Mouse (Mus musculus) midbrain, embryonic 13.5 days (tissue): ENCODE measurements around the gene Ccdc170. TPM values are rescaled to one million over a fixed set of nuclear protein-coding genes. Genes with fewer than 3 reads are reported as not detected.

ENCODE experiments used
- ATAC-seq: fragments of 200-750 bp; cut with Nextera tagmentation; 2 replicates; pipeline ENCODE4 v1.8.0; 2017; ENCODE audit warnings: mild to moderate bottlenecking, moderate TSS enrichment, moderate library complexity
- H3K27ac ChIP-seq: fragments of 300-500 bp; sonication (generic); 2 replicates; pipeline ENCODE4 v1.5.1; 2015; ENCODE audit warnings: inconsistent platforms, mild to moderate bottlenecking, moderate library complexity
- H3K27me3 ChIP-seq: fragments of 300-500 bp; sonication (generic); 2 replicates; pipeline ENCODE4 v1.6.1; 2015; ENCODE audit warnings: mild to moderate bottlenecking, inconsistent platforms
- H3K36me3 ChIP-seq: fragments of 300-500 bp; sonication (generic); 2 replicates; pipeline ENCODE4 v1.6.1; 2015; ENCODE audit warnings: mild to moderate bottlenecking, inconsistent platforms
- H3K4me1 ChIP-seq: fragments of 300-500 bp; sonication (generic); replicated peaks from 2 replicates; pipeline ENCODE4 v1.6.1; 2015; ENCODE audit warnings: inconsistent platforms
- H3K4me2 ChIP-seq: fragments of 300-500 bp; sonication (generic); replicated peaks from 2 replicates; pipeline ENCODE4 v1.6.1; 2015; ENCODE audit warnings: moderate library complexity, mild to moderate bottlenecking, inconsistent platforms
- H3K4me3 ChIP-seq: fragments of 300-500 bp; sonication (generic); replicated peaks from 2 replicates; pipeline ENCODE4 v1.5.1; 2015; ENCODE audit warnings: mild to moderate bottlenecking, inconsistent platforms
- H3K9ac ChIP-seq: fragments of 300-500 bp; sonication (generic); replicated peaks from 2 replicates; pipeline ENCODE4 v1.6.1; 2015; ENCODE audit warnings: mild to moderate bottlenecking, inconsistent platforms
- H3K9me3 ChIP-seq: fragments of 300-500 bp; sonication (generic); 2 replicates; pipeline ENCODE4 v1.6.1; 2016; ENCODE audit warnings: mild to moderate bottlenecking, inconsistent platforms
- WGBS: fragments of 180-500 bp; shearing (Covaris S2); methylation state at CpG from one replicate; pipeline ENCODE4 v1.1.7; 2015; 5-methylcytosine and 5-hydroxymethylcytosine counted together
- polyA plus RNA-seq: library from polyadenylated mRNA; unstranded; fragments of >200 nt; fragmentation: Nextera tagmentation; extraction: Ambion mirVana; gene quantifications from 2 replicates; pipeline ENCODE4 v1.2.1, GENCODE M21; 2015

Gene Ccdc170
- polyA plus RNA-seq, 1 experiment from 2014 or later = 0.27 TPM

DNA sequence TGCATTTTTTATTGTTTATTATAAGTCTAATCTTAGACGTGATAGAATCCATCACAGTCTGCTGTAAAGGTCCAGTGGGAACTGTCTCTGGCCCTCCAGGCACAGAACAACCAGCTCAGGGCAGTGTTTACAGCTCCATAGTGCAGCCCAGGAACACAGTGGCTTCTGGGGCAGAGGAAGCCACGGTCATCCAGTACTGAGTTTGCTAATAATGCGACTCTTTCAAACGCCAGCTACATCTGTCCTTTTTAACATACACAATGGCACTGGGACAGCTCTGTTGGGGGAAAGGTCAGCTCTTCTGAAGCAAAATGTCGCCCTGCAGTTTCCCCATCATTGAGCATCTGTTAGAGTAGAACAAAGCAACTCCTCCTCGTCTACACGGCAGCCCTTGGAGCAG is 45.7 kb downstream of the Ccdc170 start:
- 14% methylated on average over 7 of the region's 7 CpGs for WGBS
- Histone ChIP-seq H3K4me2 (no peak overlapping the region), H3K4me3 (no peak overlapping the region), H3K27me3 (no peaks in the 10 kb centered on the region), H3K36me3 (no peaks in the 10 kb centered on the region), H3K9ac (no peak overlapping the region), H3K9me3 (no peaks in the 10 kb centered on the region), H3K4me1 (no peaks in the 10 kb centered on the region; the same call in 1 of the 2 replicates), H3K27ac (no peak overlapping the region)
- ATAC-seq = no peak

DNA sequence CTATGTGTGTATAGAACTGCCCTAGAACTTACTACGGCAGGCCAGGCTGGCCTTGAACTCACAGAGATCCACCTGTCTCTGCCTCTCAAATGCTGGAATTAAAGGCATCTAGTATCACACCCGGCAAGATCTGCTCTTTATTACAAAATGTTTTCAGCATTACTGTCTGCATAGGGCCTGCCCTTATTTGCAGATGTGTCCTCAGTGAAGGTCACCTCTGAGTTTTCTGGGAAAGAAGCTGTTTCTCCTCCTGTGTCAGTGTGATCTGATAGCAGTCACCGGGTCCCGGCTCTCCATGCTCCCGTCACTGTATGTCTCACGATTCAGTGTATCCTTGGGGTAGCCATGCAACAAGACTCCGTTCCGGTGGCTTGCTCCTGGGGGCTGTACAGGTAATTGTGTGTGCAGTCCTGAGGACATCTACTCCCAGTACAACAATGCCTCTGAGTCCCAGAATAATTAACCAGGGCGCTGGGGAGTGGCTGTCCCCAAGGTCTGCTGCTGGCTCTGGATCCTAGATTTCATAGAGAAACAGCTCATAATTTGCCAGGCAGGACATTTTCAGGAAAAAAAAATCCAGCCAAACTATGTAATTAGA is 48.4 kb downstream of the Ccdc170 start:
- H3K36me3 ChIP-seq = no peaks in the 10 kb centered on the region
- H3K4me2 ChIP-seq = no peak overlapping the region
- H3K9ac ChIP-seq = no peak overlapping the region
- H3K4me3 ChIP-seq = no peak overlapping the region
- no peak overlapping the region for H3K27ac ChIP-seq
- H3K9me3 ChIP-seq = no peaks in the 10 kb centered on the region
- no peaks in the 10 kb centered on the region; the same call in 1 of the 2 replicates for H3K4me1 ChIP-seq
- ATAC-seq = 0 out of 2 replicates have a peak, but pooled peaks have one; percentile 30
- WGBS = 84% methylated on average over 9 of the region's 9 CpGs
- H3K27me3 ChIP-seq = no peaks in the 10 kb centered on the region

DNA sequence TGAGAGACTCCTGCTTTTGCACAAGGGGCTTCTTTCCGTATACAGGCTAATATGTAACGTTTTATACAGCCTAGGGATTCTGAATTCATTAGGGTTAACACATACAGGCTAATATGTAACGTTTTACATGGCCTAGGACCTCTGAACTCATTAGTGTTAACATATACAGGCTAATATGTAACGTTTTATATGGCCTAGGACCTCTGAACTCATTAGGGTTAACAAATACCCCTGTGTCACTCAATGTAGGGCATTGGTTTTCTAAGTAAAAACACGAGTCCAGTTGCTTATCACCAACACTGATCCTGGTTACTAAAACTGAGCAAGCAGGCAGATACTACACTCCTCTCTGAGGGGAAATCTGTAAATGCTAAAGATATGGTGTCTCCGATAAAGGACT is 49.6 kb downstream of the Ccdc170 start:
- no peaks in the 10 kb centered on the region; the same call in 1 of the 2 replicates for H3K4me1 ChIP-seq
- H3K9ac ChIP-seq = no peak overlapping the region
- no peak overlapping the region for H3K4me3 ChIP-seq
- WGBS = 79% methylated on average over 6 of the region's 6 CpGs
- H3K27me3 ChIP-seq = no peaks in the 10 kb centered on the region
- H3K27ac ChIP-seq = no peak overlapping the region
- H3K36me3 ChIP-seq = no peaks in the 10 kb centered on the region
- no peak for ATAC-seq
- H3K4me2 ChIP-seq = no peak overlapping the region
- no peaks in the 10 kb centered on the region for H3K9me3 ChIP-seq

DNA sequence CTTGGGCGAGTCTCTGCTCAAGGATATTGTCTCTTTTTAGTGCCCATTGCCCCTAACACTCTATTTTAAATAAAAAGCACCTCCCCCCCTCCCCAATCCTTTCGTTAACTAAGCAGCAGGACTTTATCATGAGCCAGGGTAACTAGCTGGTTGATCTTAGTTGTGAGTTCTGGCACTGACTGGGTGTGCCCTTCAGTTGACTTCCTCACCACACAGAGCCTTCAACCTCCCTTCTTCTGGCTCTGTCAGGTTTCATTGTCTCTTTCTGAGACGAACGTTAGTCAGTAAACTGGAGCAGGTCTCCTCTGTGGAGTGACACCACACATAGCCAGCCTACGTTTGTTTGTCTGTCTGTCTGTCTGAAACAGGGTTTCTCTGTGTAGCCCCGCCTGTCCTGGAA is 50.4 kb downstream of the Ccdc170 start:
- Histone ChIP-seq H3K9ac (no peak overlapping the region), H3K27ac (no peak overlapping the region), H3K4me3 (no peak overlapping the region), H3K27me3 (no peaks in the 10 kb centered on the region), H3K4me1 (no peaks in the 10 kb centered on the region; the same call in 1 of the 2 replicates), H3K4me2 (no peak overlapping the region), H3K36me3 (no peaks in the 10 kb centered on the region), H3K9me3 (no peaks in the 10 kb centered on the region)
- ATAC-seq = no peak
- WGBS = 78% methylated on average over 6 of the region's 6 CpGs

DNA sequence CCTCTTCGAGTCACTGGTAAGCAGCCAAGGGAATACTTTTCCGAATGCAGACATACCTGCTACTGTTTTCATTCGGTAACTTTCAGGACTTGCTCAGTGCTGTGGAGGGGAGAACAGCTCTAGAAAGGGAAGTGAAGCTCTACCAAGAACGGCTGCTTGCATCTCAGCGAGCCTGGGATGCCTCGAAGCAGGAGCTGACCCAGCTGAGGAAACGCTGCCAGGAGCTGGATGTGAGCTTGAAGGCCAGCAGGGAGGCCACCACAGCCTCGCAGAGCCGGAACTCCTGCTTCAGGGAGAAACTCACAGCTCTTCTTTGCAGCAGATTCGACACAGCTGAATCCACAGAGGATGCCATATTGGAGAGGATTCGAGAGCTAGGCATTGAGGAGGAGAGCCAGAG is 51.6 kb downstream of the Ccdc170 start:
- Histone ChIP-seq H3K36me3 (no peaks in the 10 kb centered on the region), H3K27ac (no peak overlapping the region), H3K4me1 (no peaks in the 10 kb centered on the region), H3K9me3 (no peaks in the 10 kb centered on the region), H3K27me3 (no peaks in the 10 kb centered on the region), H3K4me2 (no peak overlapping the region), H3K4me3 (no peak overlapping the region), H3K9ac (no peak overlapping the region)
- 87% methylated on average over 11 of the region's 11 CpGs for WGBS
- ATAC-seq = no peak

DNA sequence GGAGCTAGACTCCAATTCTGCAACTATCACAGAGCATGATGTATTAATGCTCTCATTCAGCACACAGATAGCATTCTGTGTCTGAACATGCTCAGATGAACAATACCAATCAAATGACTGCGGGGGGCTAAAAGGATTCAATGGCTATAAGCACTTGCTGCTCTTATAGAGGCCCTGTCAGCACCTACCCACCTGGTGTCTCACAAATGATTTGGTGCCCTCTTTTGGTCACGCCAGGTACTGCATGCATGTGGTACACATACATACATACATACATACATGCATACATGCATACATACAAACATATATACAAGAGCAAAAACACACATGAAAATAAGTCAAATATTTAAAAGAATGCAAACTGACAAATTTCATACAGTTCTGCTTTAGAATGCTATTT is 63.2 kb downstream of the Ccdc170 start:
- ATAC-seq = no peak
- H3K27me3 ChIP-seq = no peaks in the 10 kb centered on the region
- no peak overlapping the region for H3K9ac ChIP-seq
- no peak overlapping the region for H3K4me3 ChIP-seq
- no peak overlapping the region for H3K4me2 ChIP-seq
- H3K27ac ChIP-seq = no peak overlapping the region
- no peaks in the 10 kb centered on the region for H3K36me3 ChIP-seq
- no peaks in the 10 kb centered on the region for H3K4me1 ChIP-seq
- 99% methylated on average over 2 of the region's 2 CpGs for WGBS
- peaks cover 4% of the 10 kb centered on the region; the same call in 1 of the 2 replicates for H3K9me3 ChIP-seq

DNA sequence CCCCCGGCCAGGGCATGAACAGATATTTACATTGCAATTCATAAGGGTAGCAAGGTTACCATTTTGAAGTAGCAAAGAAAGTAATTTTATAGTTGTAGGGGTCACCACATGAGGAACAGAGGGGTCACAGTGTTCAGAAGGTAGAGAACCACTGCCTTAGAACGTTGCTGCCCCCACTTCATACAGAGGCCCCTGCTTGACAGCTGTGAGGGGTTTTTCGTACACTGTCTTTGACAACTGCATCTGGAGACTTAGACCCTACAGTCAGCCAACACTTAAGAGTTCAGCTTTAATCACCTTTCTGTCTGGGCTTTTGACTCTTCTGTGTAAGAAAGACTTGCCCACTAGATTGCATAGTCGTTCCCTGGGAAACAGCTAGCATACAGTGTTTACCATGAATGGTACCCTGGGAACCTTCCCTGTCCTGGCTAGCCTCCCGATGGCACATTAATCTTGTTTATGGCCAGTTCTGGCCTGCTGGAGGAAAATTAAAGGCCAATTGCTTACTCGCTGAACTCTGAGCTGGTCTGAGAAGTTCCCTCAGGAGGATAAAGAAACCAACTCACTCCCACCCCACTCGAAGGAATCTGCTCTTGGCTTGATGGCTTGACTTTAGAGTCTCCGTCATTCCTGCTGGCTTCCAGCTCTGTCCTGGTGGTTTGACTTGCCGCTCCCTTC is 71.3 kb downstream of the Ccdc170 start:
- H3K27me3 ChIP-seq = no peaks in the 10 kb centered on the region
- H3K9ac ChIP-seq = no peak overlapping the region
- no peak overlapping the region for H3K27ac ChIP-seq
- H3K36me3 ChIP-seq = no peaks in the 10 kb centered on the region
- no peaks in the 10 kb centered on the region for H3K9me3 ChIP-seq
- WGBS = 70% methylated on average over 9 of the region's 9 CpGs
- no peak for ATAC-seq
- no peaks in the 10 kb centered on the region for H3K4me1 ChIP-seq
- H3K4me2 ChIP-seq = no peak overlapping the region
- H3K4me3 ChIP-seq = no peak overlapping the region

DNA sequence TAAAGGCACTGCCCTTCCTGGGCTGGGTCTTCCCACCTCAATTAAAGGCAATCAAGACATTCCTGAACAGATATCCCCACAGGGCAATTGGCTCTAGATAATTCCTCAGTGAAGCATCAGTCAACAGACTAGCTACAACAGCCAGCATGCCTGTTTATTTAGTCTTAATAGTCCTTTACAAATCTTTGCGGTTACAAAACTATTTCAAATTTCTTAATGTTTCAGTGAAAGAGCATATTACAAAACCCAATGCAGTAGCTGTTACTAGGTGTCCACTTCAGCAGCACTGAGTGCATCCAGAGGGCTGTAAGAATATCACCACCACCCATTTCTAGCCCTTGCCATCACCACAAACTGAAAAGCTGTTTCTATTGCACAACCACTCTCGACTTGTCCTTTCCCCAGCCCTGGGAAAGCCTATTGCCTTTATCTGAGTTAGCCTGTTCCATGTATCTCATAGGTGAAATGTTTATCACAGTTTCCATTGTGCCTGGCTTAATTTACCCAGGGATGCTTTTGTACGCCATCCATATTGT is 74.6 kb downstream of the Ccdc170 start:
- Histone ChIP-seq H3K4me1 (no peaks in the 10 kb centered on the region), H3K27ac (no peak overlapping the region), H3K4me3 (no peak overlapping the region), H3K27me3 (no peaks in the 10 kb centered on the region), H3K36me3 (no peaks in the 10 kb centered on the region), H3K4me2 (no peak overlapping the region), H3K9ac (no peak overlapping the region), H3K9me3 (no peaks in the 10 kb centered on the region)
- 91% methylated on average over 3 of the region's 3 CpGs for WGBS
- ATAC-seq = no peak

DNA sequence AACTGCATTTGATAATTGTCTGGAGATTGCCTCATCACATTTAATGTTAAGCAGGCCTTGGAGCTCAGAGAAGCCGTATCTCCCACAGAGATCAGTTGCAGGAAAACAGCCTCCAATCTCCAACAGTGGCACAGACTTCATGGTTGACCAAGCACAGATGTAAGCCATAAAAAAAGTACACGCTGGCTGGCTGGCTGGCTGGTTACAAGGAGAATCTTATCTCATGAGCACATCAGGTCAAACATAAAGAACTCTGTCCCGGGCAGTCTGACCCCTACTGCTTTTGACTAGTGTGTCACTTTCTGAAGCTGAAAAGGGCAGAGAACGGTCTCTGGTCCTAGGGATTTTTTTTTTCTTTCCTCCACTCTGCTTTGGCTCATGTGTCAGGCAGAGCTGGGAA is 76.8 kb downstream of the Ccdc170 start:
- Histone ChIP-seq H3K27ac (no peak overlapping the region), H3K9ac (no peak overlapping the region), H3K4me2 (no peak overlapping the region), H3K9me3 (no peaks in the 10 kb centered on the region), H3K27me3 (no peaks in the 10 kb centered on the region), H3K36me3 (no peaks in the 10 kb centered on the region), H3K4me3 (no peak overlapping the region), H3K4me1 (no peaks in the 10 kb centered on the region)
- ATAC-seq = no peak
- WGBS = 40% methylated on average over 4 of the region's 4 CpGs

DNA sequence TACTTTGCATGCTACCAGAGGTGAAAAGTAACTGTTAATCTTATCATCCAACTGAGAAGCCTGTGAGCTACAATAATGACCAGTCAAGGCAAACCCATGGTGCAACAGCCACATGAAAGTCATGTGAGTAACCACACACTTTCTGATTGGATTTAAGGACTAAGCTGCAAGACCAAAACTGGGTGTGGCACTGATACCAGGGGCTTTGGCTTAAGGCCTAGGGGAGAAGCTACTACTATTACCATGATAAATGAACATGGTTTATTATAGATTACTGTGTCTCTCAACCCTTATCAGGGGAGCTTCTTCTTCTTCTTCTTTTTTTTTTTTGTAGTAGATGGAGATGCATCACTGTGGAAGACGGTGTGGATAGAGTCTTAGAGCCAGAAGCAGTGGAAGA is 82.8 kb downstream of the Ccdc170 start:
- Histone ChIP-seq H3K4me3 (no peak overlapping the region), H3K9ac (no peak overlapping the region), H3K9me3 (no peaks in the 10 kb centered on the region), H3K4me2 (no peak overlapping the region), H3K27ac (no peak overlapping the region), H3K27me3 (no peaks in the 10 kb centered on the region), H3K36me3 (no peaks in the 10 kb centered on the region), H3K4me1 (no peaks in the 10 kb centered on the region)
- 94% methylated on average over 1 of the region's 1 CpGs for whole genome bisulfite sequencing
- ATAC-seq = no peak

DNA sequence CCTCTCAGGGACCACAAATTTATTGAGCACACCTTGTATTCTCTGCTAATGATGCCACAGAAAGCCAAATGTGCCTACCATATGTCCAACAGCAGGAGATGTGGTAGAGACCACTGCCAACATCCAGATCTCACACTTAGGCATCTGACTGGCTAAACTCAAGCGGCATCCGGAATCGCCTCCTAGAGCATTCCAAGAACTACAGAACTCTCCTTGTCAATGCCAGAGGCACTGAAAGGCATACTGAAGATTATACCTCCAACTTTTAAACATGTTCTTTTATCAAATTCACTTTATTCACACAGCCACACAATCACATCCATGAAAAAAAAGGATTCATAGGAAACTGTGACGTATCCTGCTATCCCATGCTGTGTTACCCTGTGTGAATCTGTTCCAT is 88.5 kb downstream of the Ccdc170 start:
- no peak overlapping the region for H3K27ac ChIP-seq
- ATAC-seq = no peak
- WGBS = 82% methylated on average over 4 of the region's 4 CpGs
- no peak overlapping the region for H3K4me2 ChIP-seq
- H3K4me3 ChIP-seq = no peak overlapping the region
- H3K9me3 ChIP-seq = no peaks in the 10 kb centered on the region
- no peaks in the 10 kb centered on the region for H3K36me3 ChIP-seq
- no peaks in the 10 kb centered on the region for H3K4me1 ChIP-seq
- H3K9ac ChIP-seq = no peak overlapping the region
- H3K27me3 ChIP-seq = no peaks in the 10 kb centered on the region

DNA sequence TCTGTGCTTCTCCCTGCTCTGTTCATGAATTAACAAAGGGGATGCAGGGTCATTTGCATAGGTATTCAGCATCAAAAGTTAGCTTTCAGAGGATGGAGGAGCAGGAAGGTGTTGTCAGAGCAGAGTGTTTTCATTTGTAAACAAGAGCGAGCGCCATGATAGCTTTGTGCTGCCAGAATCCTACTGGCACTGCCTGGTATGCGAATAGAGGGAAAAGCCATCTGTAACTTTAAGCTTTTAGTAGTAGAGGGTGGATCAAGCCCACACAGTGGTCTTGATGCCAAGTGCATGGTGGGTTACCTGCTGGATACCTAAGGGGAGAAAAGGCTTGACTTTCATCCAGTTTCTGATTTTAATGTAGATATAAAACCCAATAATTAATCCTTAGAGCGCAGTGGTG is 89.0 kb downstream of the Ccdc170 start:
- no peak overlapping the region for H3K4me2 ChIP-seq
- no peak overlapping the region for H3K9ac ChIP-seq
- no peaks in the 10 kb centered on the region for H3K9me3 ChIP-seq
- no peak overlapping the region for H3K4me3 ChIP-seq
- H3K4me1 ChIP-seq = no peaks in the 10 kb centered on the region
- H3K27ac ChIP-seq = no peak overlapping the region
- WGBS = 68% methylated on average over 4 of the region's 4 CpGs
- H3K36me3 ChIP-seq = no peaks in the 10 kb centered on the region
- H3K27me3 ChIP-seq = no peaks in the 10 kb centered on the region
- no peak for ATAC-seq
